Mouse (Mus musculus) adrenal gland, adult 18-20 months (tissue): ENCODE results near the gene Otop1. TPM values are rescaled to one million over a fixed set of nuclear protein-coding genes. Genes with fewer than 3 reads are reported as not detected.

Experiments used
- DNase-seq, 2 experiments: peaks; one replicate each; pipeline ENCODE4 v3.0.0; 2021 to 2022; ENCODE audit warnings: low spot score in 2 of 2
- long read RNA-seq, 2 experiments: library from polyadenylated mRNA; stranded (forward); transcript quantifications; one replicate each; pipeline ENCODE4 v2.0.0; 2021
- total RNA-seq, 2 experiments: library from RNA; stranded (reverse); gene quantifications; 1 replicate in 1 of 2; 2 replicates in 1 of 2; pipeline ENCODE4 v1.2.3; 2021

The Otop1 gene
- total RNA-seq = 10 to 100 TPM; 38.4 to 96.2 TPM
- long read RNA-seq, experiment 1, transcript Otop1-203 (6 exons, 3,151 nt) = major isoform, 165 of 186 reads
- long read RNA-seq, experiment 1, partial matches to known transcripts = 18 of 186 reads
- long read RNA-seq, experiment 1, other reads (novel, unspliced or antisense) = 2 of 186 reads
- long read RNA-seq, experiment 2, transcript Otop1-203 (6 exons, 3,151 nt) = major isoform, 198 of 239 reads
- long read RNA-seq, experiment 2, partial matches to known transcripts = 36 of 239 reads
- long read RNA-seq, experiment 2, other reads (novel, unspliced or antisense) = 5 of 239 reads

- no peak for DNase-seq
Measured at GRCm38 (mm10) chr5:38275771-38276170, at the start of gene Otop1. TSS of gene Otop1 (plus strand) at chr5:38275972.

GRCm38 (mm10) chr5:38235422-38235821 is 40.4 kb upstream of the Otop1 start:
- peak; percentile 45 to 64 for DNase-seq

GRCm38 (mm10) chr5:38236627-38237026 is 39.1 kb upstream of the Otop1 start:
- DNase-seq = no peak

- DNase-seq = peak in 1 of 2 experiments; percentile 4
Measured at GRCm38 (mm10) chr5:38240727-38241472, 34.9 kb upstream of the Otop1 start.

GRCm38 (mm10) chr5:38241473-38241834 is 34.3 kb upstream of the Otop1 start:
- peak in 1 of 2 experiments; percentile 7 for DNase-seq

- no peak for DNase-seq
Measured at GRCm38 (mm10) chr5:38241966-38242365, 33.8 kb upstream of the Otop1 start.

- DNase-seq = peak in 1 of 2 experiments; percentile 16
Measured at GRCm38 (mm10) chr5:38255195-38255594, 20.6 kb upstream of the Otop1 start.

GRCm38 (mm10) chr5:38255644-38256043 is 20.1 kb upstream of the Otop1 start:
- DNase-seq = peak in 1 of 2 experiments; percentile 11

- DNase-seq = no peak
Measured at GRCm38 (mm10) chr5:38256551-38256950, 19.2 kb upstream of the Otop1 start.

GRCm38 (mm10) chr5:38258034-38258772 is 17.6 kb upstream of the Otop1 start:
- DNase-seq = peak in 1 of 2 experiments; percentile 8

- no peak for DNase-seq
Measured at GRCm38 (mm10) chr5:38258773-38259146, 17.0 kb upstream of the Otop1 start.

- DNase-seq = peak in 1 of 2 experiments; percentile 2
Measured at GRCm38 (mm10) chr5:38259455-38260106, 16.2 kb upstream of the Otop1 start.

GRCm38 (mm10) chr5:38260107-38260682 is 15.6 kb upstream of the Otop1 start, which contains the start of gene Tmem128:
TSS of gene Tmem128 (plus strand) at chr5:38260185.
- DNase-seq = peak; percentile 60 to 67

- DNase-seq = peak in 1 of 2 experiments; percentile 1
Measured at GRCm38 (mm10) chr5:38270942-38271341, 4.8 kb upstream of the Otop1 start.

- no peak for DNase-seq
Measured at GRCm38 (mm10) chr5:38273831-38274230, 1.9 kb upstream of the Otop1 start.

GRCm38 (mm10) chr5:38276451-38276850 is 679 bp downstream of the Otop1 start:
- DNase-seq = no peak

- no peak for DNase-seq
Measured at GRCm38 (mm10) chr5:38277098-38277866, 1.5 kb downstream of the Otop1 start.

- DNase-seq = no peak
Measured at GRCm38 (mm10) chr5:38277936-38278600, 2.3 kb downstream of the Otop1 start.

GRCm38 (mm10) chr5:38280075-38280474 is 4.3 kb downstream of the Otop1 start:
- DNase-seq = no peak
